7 mouse cellular contexts compared by ENCODE assay signal in the genomic region with DNA sequence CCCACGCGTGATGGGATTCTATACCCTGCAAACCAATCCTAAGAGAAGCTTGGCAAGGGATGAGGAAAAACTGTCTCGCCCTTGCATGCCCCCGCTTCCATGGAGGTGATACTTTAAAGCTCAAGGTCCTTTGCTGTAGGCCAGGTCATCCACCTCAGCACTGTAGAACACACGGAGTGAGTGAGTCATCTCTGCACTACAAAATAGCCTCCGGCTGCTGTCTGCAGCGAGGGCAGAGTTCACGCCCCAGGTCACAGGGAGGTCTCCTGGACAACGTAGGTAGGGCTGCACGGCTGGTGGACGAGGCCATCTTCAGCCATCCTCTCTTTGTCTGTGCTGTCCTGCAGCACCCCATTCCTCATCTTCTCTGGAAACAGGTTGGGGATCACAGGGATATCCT. TPM values are rescaled to one million over a fixed set of nuclear protein-coding genes. Genes with fewer than 3 reads are reported as not detected.
DNase-seq lines count a peak whose midpoint lies in the region; ATAC-seq and TF ChIP-seq lines count a peak whose summit lies in the region.
"Not testable (repeated sequence)": the region's sequence is repeated elsewhere in the genome, so short reads cannot be mapped to it uniquely, and the experiment has no call there.

No protein-coding gene starts in this region.

- H3K9ac ChIP-seq in intestine, embryonic 16.5 days (ENCODE audit: low read depth, low read length); liver, adult 2 months (ENCODE audit: low read depth, low read length); liver, embryonic 14.5 days (replicated peaks); liver, embryonic 16.5 days (ENCODE audit: low read depth, low read length): not testable (repeated sequence)

- H3K27me3 ChIP-seq in intestine, embryonic 16.5 days (replicated peaks; ENCODE audit: control insufficient read depth, insufficient read depth, low read length); liver, adult 2 months (ENCODE audit: control insufficient read depth, insufficient read depth, low read length); liver, embryonic 14.5 days (ENCODE audit: control insufficient read depth, insufficient read depth, low read length); liver, embryonic 16.5 days (ENCODE audit: control insufficient read depth, insufficient read depth, low read depth, low read length): not testable (repeated sequence)

- peak; percentile 51; the same call in 1 of the 2 replicates for ATAC-seq in intestine, embryonic 16.5 days
- peak; percentile 48; the same call in 1 of the 2 replicates for ATAC-seq in liver, embryonic 14.5 days (ENCODE audit: insufficient read depth)
- ATAC-seq in liver, embryonic 16.5 days (ENCODE audit: low read depth): peak; percentile 79

- H3K4me1 ChIP-seq in intestine, embryonic 16.5 days (ENCODE audit: control insufficient read depth, insufficient read depth, low read length); liver, adult 2 months (ENCODE audit: control insufficient read depth, insufficient read depth, low read length); liver, embryonic 14.5 days (replicated peaks; ENCODE audit: control insufficient read depth in 2 of 2, insufficient read depth in 2 of 2, low read length in 1 of 2); liver, embryonic 16.5 days (ENCODE audit: control insufficient read depth, low read depth, low read length): not testable (repeated sequence)

- WGBS in intestine, embryonic 16.5 days: 76% methylated on average over 11 of the region's 11 CpGs
- WGBS in liver, adult 2 months: 33% methylated on average over 11 of the region's 11 CpGs
- 70% methylated on average over 11 of the region's 11 CpGs for WGBS in liver, embryonic 14.5 days (ENCODE audit: insufficient replicate concordance)
- 75% methylated on average over 11 of the region's 11 CpGs for WGBS in liver, embryonic 16.5 days (ENCODE audit: insufficient replicate concordance)

- not testable (repeated sequence) for H3K4me3 ChIP-seq in intestine, embryonic 16.5 days (ENCODE audit: low read length); liver, adult 2 months (ENCODE audit: insufficient read depth, low read depth, low read length); liver, embryonic 14.5 days (ENCODE audit: insufficient read depth in 1 of 2, low read depth in 2 of 2, low read length in 2 of 2); liver, embryonic 16.5 days (ENCODE audit: low read depth, low read length)

- H3K9me3 ChIP-seq in intestine, embryonic 16.5 days (ENCODE audit: control insufficient read depth, low read length); liver, embryonic 14.5 days (ENCODE audit: control insufficient read depth, low read length); liver, embryonic 16.5 days (replicated peaks; ENCODE audit: control insufficient read depth, low read length): not testable (repeated sequence)

- not testable (repeated sequence) for TF ChIP-seq POLR2A in liver, adult 2 months (IDR thresholded peaks at IDR 0.05; ENCODE audit: extremely low read depth, insufficient read depth, low read length)

- not testable (repeated sequence) for H3K27ac ChIP-seq in intestine, embryonic 16.5 days (ENCODE audit: low read length); liver, adult 2 months (replicated peaks; ENCODE audit: insufficient read depth, low read depth, low read length); liver, embryonic 14.5 days; liver, embryonic 16.5 days (ENCODE audit: low read length)

- DNase-seq in adrenal gland, adult (ENCODE audit: inconsistent age in 2 of 2, low spot score in 1 of 2): peak; percentile 42 to 72
- peak; percentile 39 for DNase-seq in adrenal gland, adult 8-10 months
- peak; percentile 64 for DNase-seq in liver, adult 2 months (ENCODE audit: extremely low read depth, low read depth, low spot score)
- DNase-seq in liver, embryonic 14.5 days (ENCODE audit: low read depth in 3 of 3, low spot score in 3 of 3): not testable (repeated sequence)
- peak; percentile 76 for DNase-seq in yolk sac, embryonic 10.5 days (ENCODE audit: low spot score)

- TF ChIP-seq EP300 in liver, embryonic 14.5 days (IDR thresholded peaks at IDR 0.05; ENCODE audit: low read depth): not testable (repeated sequence)

- not testable (repeated sequence) for H3K79me2 ChIP-seq in liver, adult 2 months (ENCODE audit: control insufficient read depth, insufficient read depth, low read length)

- H3K36me3 ChIP-seq in intestine, embryonic 16.5 days (ENCODE audit: control insufficient read depth, insufficient read depth, low read length); liver, adult 2 months (ENCODE audit: control insufficient read depth, insufficient read depth, low read length); liver, embryonic 14.5 days (replicated peaks; ENCODE audit: control insufficient read depth, insufficient read depth, low read depth); liver, embryonic 16.5 days (ENCODE audit: control insufficient read depth, insufficient read depth): not testable (repeated sequence)

- not testable (repeated sequence) for H3K4me2 ChIP-seq in intestine, embryonic 16.5 days (ENCODE audit: low read depth, low read length); liver, embryonic 14.5 days (ENCODE audit: low read depth); liver, embryonic 16.5 days (ENCODE audit: low read depth, low read length)

- not testable (repeated sequence) for TF ChIP-seq CTCF in liver, adult 2 months (IDR thresholded peaks at IDR 0.05; ENCODE audit: low read depth, low read length); liver, embryonic 14.5 days (IDR thresholded peaks at IDR 0.05; ENCODE audit: low read depth)

RNA-seq across cellular contexts. Expression of gene Atraid, which starts 11.6 kb away (rescaled TPM):
- total RNA-seq in adrenal gland, adult 8-10 months (2022): 100 to 1,000 TPM; 122 to 138 (median 130) TPM
- 180 and 190 TPM in 2 replicates for polyA plus RNA-seq in intestine, embryonic 16.5 days (2015; fragmentation: Nextera tagmentation; extraction: Ambion mirVana)
- 172 and 185 TPM in 2 replicates for total RNA-seq in liver, adult 2 months (2014; rRNA removed)
- polyA plus RNA-seq in liver, adult 2 months (2012; rRNA removed): 160 TPM in 2 replicates
- 28.8 and 31.0 TPM in 2 replicates for polyA plus RNA-seq in liver, embryonic 14.5 days (2012; rRNA removed)
- 50.4 and 53.2 TPM in 2 replicates for polyA plus RNA-seq in liver, embryonic 14.5 days (2014; fragmentation: Nextera tagmentation; extraction: Ambion mirVana)
- 63.8 and 67.9 TPM in 2 replicates for polyA plus RNA-seq in liver, embryonic 16.5 days (2015; fragmentation: Nextera tagmentation; extraction: Ambion mirVana)

RNA-seq across cellular contexts. Expression of gene Slc5a6, which starts 12.2 kb away (rescaled TPM):
- total RNA-seq in adrenal gland, adult 8-10 months (2022): 10 to 100 TPM; 33.5 to 46.4 (median 38.1) TPM
- polyA plus RNA-seq in intestine, embryonic 16.5 days (2015; fragmentation: Nextera tagmentation; extraction: Ambion mirVana): 18.8 TPM in 2 replicates
- 6.1 and 6.7 TPM in 2 replicates for total RNA-seq in liver, adult 2 months (2014; rRNA removed)
- polyA plus RNA-seq in liver, adult 2 months (2012; rRNA removed): 15.5 and 16.2 TPM in 2 replicates
- 4.2 and 5.2 TPM in 2 replicates for polyA plus RNA-seq in liver, embryonic 14.5 days (2012; rRNA removed)
- 2.2 and 2.3 TPM in 2 replicates for polyA plus RNA-seq in liver, embryonic 14.5 days (2014; fragmentation: Nextera tagmentation; extraction: Ambion mirVana)
- polyA plus RNA-seq in liver, embryonic 16.5 days (2015; fragmentation: Nextera tagmentation; extraction: Ambion mirVana): 3.1 and 4.8 TPM in 2 replicates

RNA-seq across cellular contexts. Expression of gene Cad, which starts 18.0 kb away (rescaled TPM):
- 10 to 100 TPM; 23.1 to 52.0 (median 33.6) TPM for total RNA-seq in adrenal gland, adult 8-10 months (2022)
- 16.8 and 18.2 TPM in 2 replicates for polyA plus RNA-seq in intestine, embryonic 16.5 days (2015; fragmentation: Nextera tagmentation; extraction: Ambion mirVana)
- 10.7 and 11.8 TPM in 2 replicates for total RNA-seq in liver, adult 2 months (2014; rRNA removed)
- 8.4 and 12.7 TPM in 2 replicates for polyA plus RNA-seq in liver, adult 2 months (2012; rRNA removed)
- polyA plus RNA-seq in liver, embryonic 14.5 days (2012; rRNA removed): 18.2 and 20.4 TPM in 2 replicates
- 14.0 and 15.8 TPM in 2 replicates for polyA plus RNA-seq in liver, embryonic 14.5 days (2014; fragmentation: Nextera tagmentation; extraction: Ambion mirVana)
- polyA plus RNA-seq in liver, embryonic 16.5 days (2015; fragmentation: Nextera tagmentation; extraction: Ambion mirVana): 13.0 and 14.2 TPM in 2 replicates
